Comparison of ENCODE assay signal across 12 mouse cellular contexts in the genomic region with DNA sequence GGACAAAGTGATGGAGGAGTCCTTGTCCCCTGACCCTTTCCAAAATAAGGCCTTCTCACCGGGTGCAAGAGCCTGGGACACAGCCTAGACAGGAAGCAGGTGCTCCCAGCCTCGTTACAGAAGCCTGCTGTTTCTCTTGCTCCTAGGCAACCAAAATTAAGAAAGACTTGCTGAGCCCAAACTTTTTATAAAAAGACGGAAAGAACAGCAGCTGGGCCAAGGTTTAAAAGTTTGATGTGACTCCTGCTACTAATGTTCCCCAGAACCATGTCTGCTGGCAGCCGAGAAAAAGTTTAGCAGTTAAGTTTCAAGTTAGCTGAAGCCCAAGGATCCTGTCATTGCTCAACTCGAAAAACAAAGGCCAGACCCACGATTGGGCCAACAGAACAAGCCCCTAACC.
DNase-seq lines count a peak whose midpoint lies in the region; ATAC-seq and TF ChIP-seq lines count a peak whose summit lies in the region.
"Had no signal": no experiment of that assay in that cellular context is flagged by ENCODE, and none has a peak within 500 bp of the region (broad histone marks: within the 10 kb centered on the region; RNA-seq: fewer than 3 reads in every experiment).

No protein-coding gene starts in this region.

- H3K4me2 ChIP-seq in kidney, postnatal 0 days (ENCODE audit: low read length): no peak overlapping the region
- H3K4me2 ChIP-seq in embryonic facial prominence, embryonic 12.5 days (replicated peaks): no peak overlapping the region
- no peak overlapping the region for H3K4me2 ChIP-seq in heart, postnatal 0 days (ENCODE audit: low read depth, low read length)

- no peaks in the 10 kb centered on the region for H3K9me3 ChIP-seq in kidney, postnatal 0 days (replicated peaks; ENCODE audit: low read length)
- H3K9me3 ChIP-seq in embryonic facial prominence, embryonic 12.5 days: no peaks in the 10 kb centered on the region
- no peaks in the 10 kb centered on the region for H3K9me3 ChIP-seq in heart, postnatal 0 days (replicated peaks; ENCODE audit: control insufficient read depth, low read length)

- TF ChIP-seq EP300 in heart, postnatal 0 days (IDR thresholded peaks at IDR 0.05; ENCODE audit: low read depth): no peak

- WGBS in kidney, postnatal 0 days: 33% methylated on average over 6 of the region's 6 CpGs
- WGBS in embryonic facial prominence, embryonic 12.5 days: 33% methylated on average over 6 of the region's 6 CpGs
- WGBS in heart, postnatal 0 days: 50% methylated on average over 6 of the region's 6 CpGs
- 35% methylated on average over 6 of the region's 6 CpGs for WGBS in kidney, adult 2 months

- no peak overlapping the region for H3K9ac ChIP-seq in kidney, postnatal 0 days (ENCODE audit: low read depth, low read length)
- no peak overlapping the region for H3K9ac ChIP-seq in embryonic facial prominence, embryonic 12.5 days
- no peak overlapping the region for H3K9ac ChIP-seq in heart, postnatal 0 days (replicated peaks; ENCODE audit: low read depth, low read length)

- H3K36me3 ChIP-seq in kidney, postnatal 0 days (ENCODE audit: insufficient read depth, low read length): no peaks in the 10 kb centered on the region
- H3K36me3 ChIP-seq in embryonic facial prominence, embryonic 12.5 days: no peaks in the 10 kb centered on the region
- H3K36me3 ChIP-seq in heart, postnatal 0 days (replicated peaks; ENCODE audit: control insufficient read depth, insufficient read depth, low read length): peaks cover 29% of the 10 kb centered on the region; the same call in 1 of the 2 replicates
- no peaks in the 10 kb centered on the region for H3K36me3 ChIP-seq in kidney, adult 2 months (ENCODE audit: control insufficient read depth, insufficient read depth, low read length)

- H3K27ac ChIP-seq in kidney, postnatal 0 days: no peak overlapping the region
- H3K27ac ChIP-seq in embryonic facial prominence, embryonic 12.5 days: peak overlapping the region; percentile 41; the same call in 1 of the 2 replicates
- H3K27ac ChIP-seq in heart, postnatal 0 days (ENCODE audit: low read depth): peak overlapping the region; percentile 49; the same call in 1 of the 2 replicates
- no peak overlapping the region for H3K27ac ChIP-seq in kidney, adult 2 months (ENCODE audit: insufficient read depth, low read depth, low read length)

- no peaks in the 10 kb centered on the region for H3K4me1 ChIP-seq in kidney, postnatal 0 days (replicated peaks; ENCODE audit: insufficient read depth, low read length)
- peaks cover 5% of the 10 kb centered on the region; the same call in 1 of the 2 replicates for H3K4me1 ChIP-seq in embryonic facial prominence, embryonic 12.5 days
- H3K4me1 ChIP-seq in heart, postnatal 0 days (ENCODE audit: control insufficient read depth, insufficient read depth): no peaks in the 10 kb centered on the region
- no peaks in the 10 kb centered on the region for H3K4me1 ChIP-seq in kidney, adult 2 months (ENCODE audit: control insufficient read depth, insufficient read depth, low read length)

- H3K27me3 ChIP-seq in kidney, postnatal 0 days (ENCODE audit: insufficient read depth, low read length): no peaks in the 10 kb centered on the region
- H3K27me3 ChIP-seq in embryonic facial prominence, embryonic 12.5 days: no peaks in the 10 kb centered on the region
- H3K27me3 ChIP-seq in heart, postnatal 0 days (ENCODE audit: control insufficient read depth, insufficient read depth, low read length): no peaks in the 10 kb centered on the region
- H3K27me3 ChIP-seq in kidney, adult 2 months (replicated peaks; ENCODE audit: control insufficient read depth, insufficient read depth, low read length): no peaks in the 10 kb centered on the region
- H3K27me3 ChIP-seq: Patski had no signal

- no peak overlapping the region for H3K4me3 ChIP-seq in kidney, postnatal 0 days (replicated peaks; ENCODE audit: low read depth, low read length)
- no peak overlapping the region for H3K4me3 ChIP-seq in embryonic facial prominence, embryonic 12.5 days
- H3K4me3 ChIP-seq in heart, postnatal 0 days (ENCODE audit: low read depth, low read length): no peak overlapping the region
- no peak overlapping the region for H3K4me3 ChIP-seq in kidney, adult 2 months (ENCODE audit: insufficient read depth, low read depth, low read length)

- TF ChIP-seq CTCF in kidney, postnatal 0 days (IDR thresholded peaks at IDR 0.05; ENCODE audit: low read depth): no peak
- no peak for TF ChIP-seq CTCF in heart, postnatal 0 days (IDR thresholded peaks at IDR 0.05; ENCODE audit: low read depth)
- no peak for TF ChIP-seq CTCF in kidney, adult 2 months (conservative IDR thresholded peaks at IDR 0.05; ENCODE audit: insufficient read depth, insufficient read length, low read depth, low read length)

- ATAC-seq in kidney, postnatal 0 days (replicated peaks; ENCODE audit: low FRiP score, low read depth): no peak
- ATAC-seq in embryonic facial prominence, embryonic 12.5 days (ENCODE audit: insufficient number of reproducible peaks, insufficient read depth, low FRiP score, low TSS enrichment): no peak
- ATAC-seq in heart, postnatal 0 days (ENCODE audit: insufficient read depth, low read depth): no peak
- peak; percentile 42; the same call in 1 of the 2 replicates for ATAC-seq in megakaryocyte progenitor cell, adult 5-6 weeks (replicated peaks; ENCODE audit: poor library complexity)
- ATAC-seq: Patski had no signal

- peak; percentile 42 for DNase-seq in kidney, postnatal 0 days (ENCODE audit: low spot score)
- DNase-seq in kidney, adult 9 months: no peak
- DNase-seq in heart, postnatal 0 days (ENCODE audit: low spot score): no peak
- DNase-seq in kidney, postnatal 36 days: no peak
- no peak for DNase-seq in kidney, adult 2 months
- no peak for DNase-seq in layer of hippocampus, postnatal 10 days (ENCODE audit: low spot score in 2 of 2)
- DNase-seq: adrenal gland, postnatal 25 days; cerebellum, adult 18-20 months; lung, postnatal 4 days had no signal

- TF ChIP-seq POLR2A in kidney, adult 2 months (IDR thresholded peaks at IDR 0.05; ENCODE audit: low read depth, low read length): no peak

Comparison
In these comparisons a context has a peak if more than half of its experiments do, and no peak if none do; other contexts are left out.
1. H3K27ac ChIP-seq: peak in embryonic facial prominence, embryonic 12.5 days (single experiment) and heart, postnatal 0 days (single experiment); none in kidney, postnatal 0 days (single experiment) and kidney, adult 2 months (single experiment).